Mouse (Mus musculus): Measurements from ENCODE around the gene Gas1. TPM values are rescaled to one million over a fixed set of nuclear protein-coding genes. Genes with fewer than 3 reads are reported as not detected.

Gas1 gene
- polyA plus RNA-seq, 1 experiment from 2014 or later, result 36.2 TPM

DNA sequence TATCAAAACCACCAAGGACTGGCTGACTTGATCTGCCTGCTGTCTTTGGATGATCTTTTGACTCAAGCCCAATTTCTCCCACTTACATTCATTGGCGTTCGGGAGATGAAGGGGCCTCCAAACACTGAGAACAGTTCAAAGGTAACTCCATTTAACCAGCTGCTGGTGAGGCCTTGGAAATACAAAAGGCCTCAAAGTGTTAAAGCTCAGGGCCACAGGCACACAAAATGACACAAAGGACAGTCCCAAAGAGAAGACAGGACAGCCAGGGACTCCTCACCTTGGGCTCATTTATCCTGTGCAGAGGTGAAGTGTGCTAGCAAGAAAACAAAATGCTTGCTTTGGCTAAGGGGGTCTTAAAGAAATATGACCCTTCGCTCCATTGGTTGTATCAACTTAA, 30.9 kb downstream of the Gas1 start:
- no peak overlapping the region for H3K27ac ChIP-seq (ENCODE audit: low read depth, low read length)
- no peaks in the 10 kb centered on the region for H3K27me3 ChIP-seq (ENCODE audit: control insufficient read depth, insufficient read depth, low read length)
- H3K9me3 ChIP-seq (replicated peaks; ENCODE audit: control insufficient read depth, low read length), result no peaks in the 10 kb centered on the region
- whole genome bisulfite sequencing (ENCODE audit: insufficient replicate concordance), result 60% methylated on average over 3 of the region's 3 CpGs
- H3K4me1 ChIP-seq (ENCODE audit: control insufficient read depth, insufficient read depth, low read length), result peaks cover 3% of the 10 kb centered on the region; the same call in 1 of the 2 replicates
- H3K4me3 ChIP-seq (ENCODE audit: low read depth, low read length), result no peak overlapping the region
- H3K9ac ChIP-seq (ENCODE audit: low read depth, low read length), result no peak overlapping the region
- no peak overlapping the region for H3K4me2 ChIP-seq
- H3K36me3 ChIP-seq (ENCODE audit: control insufficient read depth, insufficient read depth, low read length), result no peaks in the 10 kb centered on the region
- no peak for ATAC-seq (replicated peaks; ENCODE audit: insufficient number of reproducible peaks, low FRiP score, low TSS enrichment)

DNA sequence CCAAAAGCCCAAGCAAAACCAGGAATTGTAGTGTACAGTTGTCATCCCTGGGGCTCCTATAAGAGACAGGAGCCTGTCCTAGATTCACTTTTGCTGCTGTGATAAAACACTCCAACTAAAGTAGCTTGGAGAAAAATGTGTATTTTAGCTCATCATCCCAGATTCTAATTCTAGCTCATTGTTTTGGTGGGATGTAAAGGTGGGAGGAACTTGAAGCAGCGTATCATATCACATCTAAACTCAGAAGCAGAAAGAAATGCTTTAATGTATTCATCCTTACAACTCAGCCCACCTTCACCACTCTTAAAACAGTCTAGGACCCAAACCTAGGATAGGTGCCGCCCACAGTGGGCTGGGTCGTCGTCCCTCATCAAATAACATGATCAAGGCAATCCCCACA, 40.2 kb downstream of the Gas1 start:
- Histone ChIP-seq H3K4me2 (no peak overlapping the region), H3K4me1 (ENCODE audit: control insufficient read depth, insufficient read depth, low read length) (no peaks in the 10 kb centered on the region), H3K9me3 (replicated peaks; ENCODE audit: control insufficient read depth, low read length) (no peaks in the 10 kb centered on the region), H3K4me3 (ENCODE audit: low read depth, low read length) (no peak overlapping the region), H3K36me3 (ENCODE audit: control insufficient read depth, insufficient read depth, low read length) (no peaks in the 10 kb centered on the region), H3K27me3 (ENCODE audit: control insufficient read depth, insufficient read depth, low read length) (no peaks in the 10 kb centered on the region), H3K9ac (ENCODE audit: low read depth, low read length) (no peak overlapping the region), H3K27ac (ENCODE audit: low read depth, low read length) (no peak overlapping the region)
- 88% methylated on average over 4 of the region's 4 CpGs for WGBS (ENCODE audit: insufficient replicate concordance)
- no peak for ATAC-seq (replicated peaks; ENCODE audit: insufficient number of reproducible peaks, low FRiP score, low TSS enrichment)

DNA sequence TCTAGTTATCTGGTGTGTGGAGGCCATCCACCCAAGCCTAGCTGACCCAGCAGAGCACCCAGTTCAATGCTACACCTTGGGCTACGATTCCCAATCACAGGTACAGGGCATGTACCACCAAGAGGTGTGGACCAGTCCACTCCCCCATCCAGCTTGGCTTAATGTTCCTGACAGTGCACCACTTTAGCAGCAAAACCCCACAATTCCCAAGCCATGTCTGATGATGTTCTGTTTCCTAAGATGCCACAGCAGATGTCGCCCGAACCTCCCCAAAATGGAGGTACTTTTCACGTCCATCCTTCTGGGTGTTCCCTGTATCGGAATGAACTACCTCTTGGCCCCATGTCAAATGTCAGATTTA, 42.7 kb downstream of the Gas1 start:
- Histone ChIP-seq H3K9ac (ENCODE audit: low read depth, low read length) (no peak overlapping the region), H3K27ac (ENCODE audit: low read depth, low read length) (no peak overlapping the region), H3K4me3 (ENCODE audit: low read depth, low read length) (no peak overlapping the region), H3K4me1 (ENCODE audit: control insufficient read depth, insufficient read depth, low read length) (no peaks in the 10 kb centered on the region), H3K36me3 (ENCODE audit: control insufficient read depth, insufficient read depth, low read length) (no peaks in the 10 kb centered on the region), H3K4me2 (no peak overlapping the region), H3K9me3 (replicated peaks; ENCODE audit: control insufficient read depth, low read length) (no peaks in the 10 kb centered on the region), H3K27me3 (ENCODE audit: control insufficient read depth, insufficient read depth, low read length) (no peaks in the 10 kb centered on the region)
- WGBS (ENCODE audit: insufficient replicate concordance), result 86% methylated on average over 5 of the region's 5 CpGs
- ATAC-seq (replicated peaks; ENCODE audit: insufficient number of reproducible peaks, low FRiP score, low TSS enrichment), result no peak

- no peaks in the 10 kb centered on the region for H3K27me3 ChIP-seq (ENCODE audit: control insufficient read depth, insufficient read depth, low read length)
- no peak for ATAC-seq (replicated peaks; ENCODE audit: insufficient number of reproducible peaks, low FRiP score, low TSS enrichment)
- H3K4me1 ChIP-seq (ENCODE audit: control insufficient read depth, insufficient read depth, low read length), result no peaks in the 10 kb centered on the region
- H3K4me3 ChIP-seq (ENCODE audit: low read depth, low read length), result no peak overlapping the region
- no peak overlapping the region for H3K27ac ChIP-seq (ENCODE audit: low read depth, low read length)
- no peaks in the 10 kb centered on the region for H3K9me3 ChIP-seq (replicated peaks; ENCODE audit: control insufficient read depth, low read length)
- no peak overlapping the region for H3K4me2 ChIP-seq
- H3K36me3 ChIP-seq (ENCODE audit: control insufficient read depth, insufficient read depth, low read length), result no peaks in the 10 kb centered on the region
- H3K9ac ChIP-seq (ENCODE audit: low read depth, low read length), result no peak overlapping the region
- WGBS (ENCODE audit: insufficient replicate concordance), result 53% methylated on average over 10 of the region's 10 CpGs
Observed at GRCm38 (mm10) chr13:60133716-60134438, 43.3 kb downstream of the Gas1 start.

- 61% methylated on average over 13 of the region's 13 CpGs for WGBS (ENCODE audit: insufficient replicate concordance)
- H3K27me3 ChIP-seq (ENCODE audit: control insufficient read depth, insufficient read depth, low read length), result no peaks in the 10 kb centered on the region
- no peaks in the 10 kb centered on the region for H3K4me1 ChIP-seq (ENCODE audit: control insufficient read depth, insufficient read depth, low read length)
- H3K4me3 ChIP-seq (ENCODE audit: low read depth, low read length), result no peak overlapping the region
- no peak for ATAC-seq (replicated peaks; ENCODE audit: insufficient number of reproducible peaks, low FRiP score, low TSS enrichment)
- no peak overlapping the region for H3K4me2 ChIP-seq
- H3K27ac ChIP-seq (ENCODE audit: low read depth, low read length), result no peak overlapping the region
- no peaks in the 10 kb centered on the region for H3K36me3 ChIP-seq (ENCODE audit: control insufficient read depth, insufficient read depth, low read length)
- no peaks in the 10 kb centered on the region for H3K9me3 ChIP-seq (replicated peaks; ENCODE audit: control insufficient read depth, low read length)
- H3K9ac ChIP-seq (ENCODE audit: low read depth, low read length), result no peak overlapping the region
Observed at GRCm38 (mm10) chr13:60131771-60132170, 45.4 kb downstream of the Gas1 start.

DNA sequence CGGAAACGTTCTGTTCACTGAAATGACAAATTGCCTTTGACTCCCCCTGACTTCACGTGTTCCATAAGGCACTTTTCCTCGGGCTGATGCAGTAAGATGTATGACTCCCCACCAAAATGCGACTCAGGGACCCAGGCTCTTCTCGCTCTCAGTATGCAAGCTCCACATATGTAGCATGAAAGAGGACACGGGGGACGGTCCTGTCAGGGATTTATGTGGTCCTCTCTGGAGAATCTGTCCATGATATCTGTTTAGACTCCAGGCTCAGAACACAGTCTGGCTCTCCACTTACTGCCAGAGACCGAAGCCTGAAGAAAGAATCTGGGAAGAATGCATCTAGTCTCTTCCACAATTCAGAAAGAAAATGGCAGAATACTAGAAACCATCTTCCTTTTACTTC, 47.6 kb downstream of the Gas1 start:
- no peaks in the 10 kb centered on the region for H3K36me3 ChIP-seq (ENCODE audit: control insufficient read depth, insufficient read depth, low read length)
- no peaks in the 10 kb centered on the region for H3K27me3 ChIP-seq (ENCODE audit: control insufficient read depth, insufficient read depth, low read length)
- no peaks in the 10 kb centered on the region for H3K9me3 ChIP-seq (replicated peaks; ENCODE audit: control insufficient read depth, low read length)
- H3K4me3 ChIP-seq (ENCODE audit: low read depth, low read length), result no peak overlapping the region
- no peak overlapping the region for H3K27ac ChIP-seq (ENCODE audit: low read depth, low read length)
- WGBS (ENCODE audit: insufficient replicate concordance), result 72% methylated on average over 9 of the region's 9 CpGs
- no peak overlapping the region for H3K4me2 ChIP-seq
- no peak for ATAC-seq (replicated peaks; ENCODE audit: insufficient number of reproducible peaks, low FRiP score, low TSS enrichment)
- H3K4me1 ChIP-seq (ENCODE audit: control insufficient read depth, insufficient read depth, low read length), result 0 out of 2 replicates have a peak, but pooled peaks cover 5% of the 10 kb centered on the region
- H3K9ac ChIP-seq (ENCODE audit: low read depth, low read length), result no peak overlapping the region

DNA sequence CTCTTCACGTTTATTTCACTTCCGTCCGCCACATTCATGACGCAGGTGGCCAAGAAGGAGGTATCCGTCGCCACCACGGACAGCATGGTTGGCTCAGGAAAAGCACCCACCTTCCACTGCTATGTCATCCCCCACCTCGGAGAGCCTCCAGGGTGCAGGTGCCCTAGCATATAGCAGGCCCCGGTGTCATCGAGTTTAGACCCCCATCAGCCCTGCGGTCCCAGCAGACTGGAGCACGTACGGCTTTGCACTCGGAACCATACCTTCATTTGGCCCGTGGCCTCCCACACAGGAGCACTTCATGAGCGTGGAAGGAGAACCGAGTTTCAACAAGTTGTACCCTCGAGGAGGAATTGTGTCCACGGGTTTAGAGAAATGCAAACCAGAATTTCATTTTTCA, 50.8 kb downstream of the Gas1 start:
- H3K9me3 ChIP-seq (replicated peaks; ENCODE audit: control insufficient read depth, low read length), result no peaks in the 10 kb centered on the region
- H3K4me3 ChIP-seq (ENCODE audit: low read depth, low read length), result no peak overlapping the region
- H3K4me2 ChIP-seq, result no peak overlapping the region; the same call in 1 of the 2 replicates
- no peaks in the 10 kb centered on the region for H3K36me3 ChIP-seq (ENCODE audit: control insufficient read depth, insufficient read depth, low read length)
- no peak overlapping the region for H3K9ac ChIP-seq (ENCODE audit: low read depth, low read length)
- H3K27me3 ChIP-seq (ENCODE audit: control insufficient read depth, insufficient read depth, low read length), result no peaks in the 10 kb centered on the region
- 58% methylated on average over 19 of the region's 19 CpGs for WGBS (ENCODE audit: insufficient replicate concordance)
- H3K27ac ChIP-seq (ENCODE audit: low read depth, low read length), result no peak overlapping the region
- no peak for ATAC-seq (replicated peaks; ENCODE audit: insufficient number of reproducible peaks, low FRiP score, low TSS enrichment)
- H3K4me1 ChIP-seq (ENCODE audit: control insufficient read depth, insufficient read depth, low read length), result peaks cover 14% of the 10 kb centered on the region

DNA sequence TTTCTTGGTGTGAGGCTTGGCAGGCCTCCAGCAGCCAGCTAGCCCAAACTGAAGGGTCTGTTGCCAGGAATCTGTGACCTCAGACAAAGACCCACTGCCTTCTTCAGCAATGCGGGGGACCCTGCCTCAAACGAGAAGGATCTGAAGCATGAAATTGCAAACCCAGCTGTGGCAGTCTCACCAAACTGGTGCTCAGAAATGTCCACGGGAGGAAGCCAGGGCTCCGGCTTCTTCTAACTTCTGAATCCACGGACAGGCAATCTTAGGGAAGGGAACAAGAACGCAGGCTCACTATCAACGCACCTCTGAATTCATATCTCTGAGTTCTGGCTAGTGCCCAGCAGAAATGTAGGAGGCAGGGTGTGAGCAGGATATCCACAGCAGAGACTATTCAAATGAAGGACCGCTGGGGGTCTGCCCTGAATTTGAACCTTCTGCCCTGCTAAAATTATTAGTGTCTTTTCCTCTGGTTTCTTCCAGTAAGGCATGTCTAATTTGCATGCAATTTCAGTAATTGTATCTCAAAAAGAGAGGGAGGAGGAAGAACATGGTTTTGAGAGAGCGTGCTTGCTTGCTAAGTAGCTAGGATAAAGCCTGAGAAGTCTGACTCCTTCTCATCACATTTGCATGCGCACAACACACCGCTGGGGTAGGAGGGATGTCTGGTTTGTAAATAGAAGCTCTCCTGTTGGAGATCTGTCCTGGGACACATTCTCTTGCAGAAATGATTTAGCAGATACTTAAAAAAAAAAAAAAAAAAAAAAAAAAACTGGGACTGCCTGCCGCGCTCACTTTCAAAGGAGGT, 51.5 kb downstream of the Gas1 start:
- Histone ChIP-seq H3K9ac (ENCODE audit: low read depth, low read length) (no peak overlapping the region), H3K27me3 (ENCODE audit: control insufficient read depth, insufficient read depth, low read length) (no peaks in the 10 kb centered on the region), H3K4me1 (ENCODE audit: control insufficient read depth, insufficient read depth, low read length) (peaks cover 14% of the 10 kb centered on the region), H3K4me3 (ENCODE audit: low read depth, low read length) (no peak overlapping the region), H3K36me3 (ENCODE audit: control insufficient read depth, insufficient read depth, low read length) (no peaks in the 10 kb centered on the region), H3K4me2 (peak overlapping the region; percentile 12; the same call in 1 of the 2 replicates), H3K9me3 (replicated peaks; ENCODE audit: control insufficient read depth, low read length) (no peaks in the 10 kb centered on the region), H3K27ac (ENCODE audit: low read depth, low read length) (no peak overlapping the region)
- ATAC-seq (replicated peaks; ENCODE audit: insufficient number of reproducible peaks, low FRiP score, low TSS enrichment), result no peak
- WGBS (ENCODE audit: insufficient replicate concordance), result 35% methylated on average over 13 of the region's 13 CpGs
